Mouse (Mus musculus): ENCODE measurements around the gene Hic1. TPM values are rescaled to one million over a fixed set of nuclear protein-coding genes. Genes with fewer than 3 reads are reported as not detected.

Gene Hic1
- 1 to 10 TPM in 1 of 2 experiments, under 1 TPM in 1; 0.28 to 4.8 TPM for polyA plus RNA-seq (2017; shearing (Covaris generic))

DNA sequence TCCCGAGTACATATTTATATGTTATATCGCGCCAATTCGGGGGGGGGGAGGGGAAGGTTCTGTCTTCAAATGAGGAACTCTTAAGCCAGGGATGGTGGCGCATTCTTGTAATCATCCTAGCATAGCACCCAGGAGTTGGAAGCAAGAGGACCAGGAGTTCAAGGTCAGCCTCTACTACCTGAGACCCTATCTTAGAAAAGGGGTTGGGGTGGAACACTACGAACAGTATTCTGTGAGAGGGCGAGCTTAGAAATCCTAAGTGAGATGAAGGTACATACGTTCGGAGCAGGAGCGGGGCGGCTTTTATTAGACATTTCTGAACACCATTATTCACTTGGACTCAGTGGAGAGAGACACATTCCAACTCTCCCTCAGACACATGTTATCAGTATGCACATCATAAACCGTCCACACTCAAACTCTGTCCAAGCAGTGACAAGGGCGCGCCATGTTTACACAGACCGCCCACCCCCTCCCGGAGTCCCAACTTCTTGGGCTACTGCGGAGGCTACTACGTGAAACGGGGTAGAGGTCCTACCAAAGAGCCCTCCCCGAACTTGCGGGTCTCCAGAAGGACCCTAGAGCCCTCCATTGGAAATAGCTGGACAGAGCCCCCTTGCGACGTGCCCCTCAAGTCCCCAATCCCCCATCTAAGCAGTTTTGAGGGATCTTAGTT is at the start of gene Hic1:
Hic1 (minus strand) TSS at position 115 of the 676 bp plus-strand sequence.

DNA sequence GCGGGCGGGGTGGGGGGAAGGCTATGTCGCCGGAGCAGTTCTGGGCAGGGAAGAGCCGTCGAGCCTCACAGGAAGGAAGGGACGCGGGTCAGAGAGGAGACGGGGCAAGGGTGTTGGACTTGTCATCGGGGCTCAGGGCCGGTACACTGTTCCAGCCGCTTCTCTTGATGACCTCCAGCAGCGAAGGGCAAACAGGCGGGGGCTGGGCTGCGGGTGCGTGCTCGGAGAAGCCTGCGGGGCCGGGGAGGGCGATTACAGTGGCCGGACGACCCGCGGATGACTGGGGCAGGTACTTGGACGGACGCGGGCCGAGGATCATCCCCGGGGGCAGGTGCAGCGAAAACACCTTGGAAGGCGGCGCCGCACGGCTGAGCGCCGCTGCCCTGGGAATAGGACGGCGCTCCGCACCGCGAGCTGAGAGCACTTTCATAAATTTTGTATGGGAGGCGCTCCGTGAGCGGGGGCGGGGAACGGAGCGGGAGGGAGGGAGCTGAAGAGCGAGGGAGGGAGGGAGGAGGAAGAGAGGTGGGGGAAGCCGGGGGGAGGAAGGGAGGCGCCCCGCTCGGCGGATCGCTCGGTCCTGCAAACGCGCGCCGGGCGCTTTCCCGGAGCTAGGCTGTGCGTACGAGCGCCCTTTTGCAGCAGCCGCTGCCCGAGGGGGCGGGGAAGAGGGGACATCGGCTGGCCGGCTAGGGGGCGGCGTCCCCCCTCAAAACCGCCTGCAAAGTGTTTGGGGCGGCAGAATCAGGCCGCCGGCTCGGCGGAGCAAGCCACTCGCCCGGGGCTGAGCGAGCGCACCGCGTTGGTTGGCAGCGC is 24.1 kb upstream of the Hic1 start, which contains the start of gene Rtn4rl1:
Rtn4rl1 (plus strand) TSS at position 528 of the 816 bp plus-strand sequence.

DNA sequence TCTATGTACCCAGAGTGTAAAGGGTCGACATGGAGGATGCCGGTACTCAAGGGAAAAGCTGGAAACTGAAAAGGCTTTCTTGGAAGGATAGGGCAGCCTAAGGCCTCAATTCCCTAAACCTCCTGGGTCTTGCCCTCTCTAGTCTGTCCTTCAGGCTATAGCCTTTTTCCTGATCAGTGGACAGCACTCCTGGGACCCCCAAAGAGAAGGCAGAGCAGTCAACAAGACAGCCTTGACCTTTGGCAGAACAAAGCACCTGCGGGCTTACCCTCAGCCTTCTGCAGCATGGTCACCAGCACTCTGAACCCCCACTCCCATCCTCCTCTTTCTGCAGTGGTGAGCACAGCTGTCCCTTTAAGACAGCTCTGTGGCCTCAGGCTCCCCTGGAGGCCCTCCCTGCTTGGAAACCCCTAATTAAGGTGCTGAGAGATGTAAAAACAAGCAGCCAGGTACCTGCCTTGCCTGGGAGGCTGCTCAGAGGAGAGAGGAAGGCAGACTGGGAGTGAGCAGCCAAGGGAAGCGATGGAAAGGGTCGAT is 21.7 kb upstream of the Hic1 start, which contains the start of gene Dph1:
Dph1 (minus strand) TSS at position 337 of the 537 bp plus-strand sequence.

DNA sequence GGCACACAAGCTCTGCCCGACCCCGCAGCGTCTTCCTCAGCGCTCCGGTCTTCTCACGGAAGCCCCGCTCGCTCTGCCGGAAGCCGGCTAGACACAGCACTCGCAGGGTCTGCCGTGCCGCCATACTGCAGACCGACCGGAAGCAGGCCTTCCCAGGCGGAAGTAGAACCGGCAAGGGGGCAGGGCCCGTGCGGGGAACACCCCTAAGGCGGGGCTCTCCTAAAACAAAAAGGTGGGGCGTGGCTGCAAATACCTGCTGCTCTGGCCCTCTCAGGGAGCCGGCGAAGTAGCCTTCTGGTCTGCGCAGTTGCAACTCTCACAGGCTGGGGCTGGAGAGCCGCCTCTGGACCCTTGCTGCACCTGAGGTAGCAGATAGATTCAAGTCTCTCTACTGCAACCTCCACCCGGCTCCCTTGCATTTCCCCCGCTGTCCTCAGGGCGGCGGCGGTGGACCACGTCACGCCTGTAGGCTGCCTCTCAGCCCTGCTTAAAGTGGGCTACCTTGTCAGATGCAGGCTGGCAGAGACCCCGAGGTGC is 9.4 kb upstream of the Hic1 start, which contains the start of gene Ovca2:
Ovca2 (minus strand) TSS at position 164 of the 537 bp plus-strand sequence.

Other genes starting within 250 kb of the Hic1 start
- gene Smg6, start 243.7 kb downstream of the Hic1 start, polyA plus RNA-seq (2017; shearing (Covaris generic)), result 10 to 100 TPM; 19.0 to 27.9 TPM
- gene Srr, start 243.6 kb downstream of the Hic1 start, polyA plus RNA-seq (2017; shearing (Covaris generic)), result 1 to 10 TPM; 6.3 to 8.1 TPM
- 10 to 100 TPM; 35.0 to 44.0 TPM for gene Ovca2, start 9.3 kb upstream of the Hic1 start, polyA plus RNA-seq (2017; shearing (Covaris generic))
- gene Dph1, start 21.7 kb upstream of the Hic1 start, polyA plus RNA-seq (2017; shearing (Covaris generic)), result 10 to 100 TPM; 10.6 to 15.2 TPM
- gene Rtn4rl1, start 24.3 kb upstream of the Hic1 start, polyA plus RNA-seq (2017; shearing (Covaris generic)), result 10 to 100 TPM; 10.2 to 20.9 TPM
- 100 to 1,000 TPM; 126 to 149 TPM for gene Rpa1, start 178.8 kb upstream of the Hic1 start, polyA plus RNA-seq (2017; shearing (Covaris generic))
- 10 to 100 TPM; 12.9 to 15.4 TPM for gene Smyd4, start 178.9 kb upstream of the Hic1 start, polyA plus RNA-seq (2017; shearing (Covaris generic))